Mouse (Mus musculus) bone marrow macrophage, adult 2 months (primary cell): ENCODE measurements around the gene B230217C12Rik.

Experiments used
- CTCF ChIP-seq: IDR thresholded peaks from 2 replicates; pipeline ENCODE4 v1.5.1; 2012; ENCODE audit warnings: low read depth, mild to moderate bottlenecking, low read length, moderate library complexity
- POLR2A ChIP-seq: IDR thresholded peaks from 2 replicates; pipeline ENCODE4 v1.6.1; 2012; ENCODE audit warnings: mild to moderate bottlenecking, low read depth, low read length, borderline replicate concordance

DNA sequence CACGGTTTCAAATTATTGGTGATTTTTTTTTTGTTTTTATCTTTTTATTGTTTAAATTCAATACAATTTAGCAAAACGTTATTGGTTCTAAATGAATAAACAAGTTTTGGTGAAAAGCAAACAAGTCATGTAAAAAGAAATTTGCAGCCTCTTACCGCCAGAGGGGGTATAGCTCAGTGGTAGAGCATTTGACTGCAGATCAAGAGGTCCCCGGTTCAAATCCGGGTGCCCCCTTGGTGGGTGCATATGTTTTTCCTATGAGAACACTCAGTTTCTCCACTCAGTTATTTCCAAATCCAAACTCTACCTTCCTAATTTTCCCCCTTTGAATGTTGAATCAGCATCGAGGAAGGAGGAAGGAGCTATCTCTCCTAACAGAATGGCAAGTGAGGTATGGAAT lies 43.7 kb upstream of the B230217C12Rik start:
- TF ChIP-seq CTCF (no peak), POLR2A (no peak)
